Mouse (Mus musculus): Measurements from ENCODE around the gene Gdf7.

The Gdf7 gene

GRCm38 (mm10) chr12:8301841-8302431 is at the start of gene Gdf7:
Gdf7 (minus strand) TSS chr12:8301954.
- no peak for DNase-seq (ENCODE audit: low spot score in 2 of 2)

GRCm38 (mm10) chr12:8351025-8351903 is 49.5 kb upstream of the Gdf7 start:
- no peak for DNase-seq (ENCODE audit: low spot score in 2 of 2)

GRCm38 (mm10) chr12:8348733-8349513 is 47.2 kb upstream of the Gdf7 start:
- no peak for DNase-seq (ENCODE audit: low spot score in 2 of 2)

- no peak for DNase-seq (ENCODE audit: low spot score in 2 of 2)
Observed at GRCm38 (mm10) chr12:8347746-8348462, 46.1 kb upstream of the Gdf7 start.

GRCm38 (mm10) chr12:8345539-8345938 is 43.8 kb upstream of the Gdf7 start:
- DNase-seq (ENCODE audit: low spot score in 2 of 2), result no peak

GRCm38 (mm10) chr12:8344897-8345296 is 43.1 kb upstream of the Gdf7 start:
- DNase-seq (ENCODE audit: low spot score in 2 of 2), result peak; percentile 80 to 85

- no peak for DNase-seq (ENCODE audit: low spot score in 2 of 2)
Observed at GRCm38 (mm10) chr12:8343381-8343780, 41.6 kb upstream of the Gdf7 start.

- no peak for DNase-seq (ENCODE audit: low spot score in 2 of 2)
Observed at GRCm38 (mm10) chr12:8341008-8341407, 39.3 kb upstream of the Gdf7 start.

- DNase-seq (ENCODE audit: low spot score in 2 of 2), result no peak
Observed at GRCm38 (mm10) chr12:8339591-8340319, 38.0 kb upstream of the Gdf7 start.

- DNase-seq (ENCODE audit: low spot score in 2 of 2), result no peak
Observed at GRCm38 (mm10) chr12:8338918-8339317, 37.2 kb upstream of the Gdf7 start.

- no peak for DNase-seq (ENCODE audit: low spot score in 2 of 2)
Observed at GRCm38 (mm10) chr12:8338491-8338890, 36.7 kb upstream of the Gdf7 start.

GRCm38 (mm10) chr12:8337286-8338060 is 35.7 kb upstream of the Gdf7 start:
- DNase-seq (ENCODE audit: low spot score in 2 of 2), result no peak

GRCm38 (mm10) chr12:8336601-8337285 is 35.0 kb upstream of the Gdf7 start:
- DNase-seq (ENCODE audit: low spot score in 2 of 2), result no peak

GRCm38 (mm10) chr12:8335503-8335902 is 33.7 kb upstream of the Gdf7 start:
- no peak for DNase-seq (ENCODE audit: low spot score in 2 of 2)

- DNase-seq (ENCODE audit: low spot score in 2 of 2), result no peak
Observed at GRCm38 (mm10) chr12:8334261-8334660, 32.5 kb upstream of the Gdf7 start.

- no peak for DNase-seq (ENCODE audit: low spot score in 2 of 2)
Observed at GRCm38 (mm10) chr12:8333617-8334016, 31.9 kb upstream of the Gdf7 start.

- no peak for DNase-seq (ENCODE audit: low spot score in 2 of 2)
Observed at GRCm38 (mm10) chr12:8332174-8332542, 30.4 kb upstream of the Gdf7 start.

GRCm38 (mm10) chr12:8331489-8332173 is 29.9 kb upstream of the Gdf7 start:
- DNase-seq (ENCODE audit: low spot score in 2 of 2), result no peak

- no peak for DNase-seq (ENCODE audit: low spot score in 2 of 2)
Observed at GRCm38 (mm10) chr12:8329236-8329635, 27.5 kb upstream of the Gdf7 start.
